Mouse (Mus musculus) heart, embryonic 11.5 days (tissue): ENCODE data around the gene Rgp1. TPM values are rescaled to one million over a fixed set of nuclear protein-coding genes. Genes with fewer than 3 reads are reported as not detected.
"Not testable (repeated sequence)": the region's sequence is repeated elsewhere in the genome, so short reads cannot be mapped to it uniquely, and the experiment has no call there.

Experiments
- ATAC-seq: fragments of 200-750 bp; cut with Nextera tagmentation; replicated peaks from 2 replicates; pipeline ENCODE4 v1.8.0; 2017; ENCODE audit warnings: moderate library complexity; ENCODE audit not compliant: insufficient number of reproducible peaks, low FRiP score, low TSS enrichment
- H3K27ac ChIP-seq: fragments of 300-500 bp; sonication (generic); 2 replicates; pipeline ENCODE4 v1.5.1; 2014; ENCODE audit warnings: mild to moderate bottlenecking, low read depth, low read length
- H3K27me3 ChIP-seq: fragments of 300-500 bp; sonication (generic); 2 replicates; pipeline ENCODE4 v1.6.1; 2014; ENCODE audit warnings: mild to moderate bottlenecking, low read length, mixed read lengths; ENCODE audit not compliant: control insufficient read depth, insufficient read depth
- H3K36me3 ChIP-seq: fragments of 300-500 bp; sonication (generic); 2 replicates; pipeline ENCODE4 v1.6.1; 2014; ENCODE audit warnings: mild to moderate bottlenecking, low read length, moderate library complexity, mixed read lengths; ENCODE audit not compliant: control insufficient read depth, insufficient read depth
- H3K4me1 ChIP-seq: fragments of 300-500 bp; sonication (generic); 2 replicates; pipeline ENCODE4 v1.6.1; 2014; ENCODE audit warnings: low read length; ENCODE audit not compliant: control insufficient read depth, insufficient read depth
- H3K4me2 ChIP-seq: fragments of 300-500 bp; sonication (generic); 2 replicates; pipeline ENCODE4 v1.6.1; 2014; ENCODE audit warnings: mild to moderate bottlenecking, moderate library complexity
- H3K4me3 ChIP-seq: fragments of 300-500 bp; sonication (generic); 2 replicates; pipeline ENCODE4 v1.5.1; 2014; ENCODE audit warnings: low read depth, low read length
- H3K9ac ChIP-seq: fragments of 300-500 bp; sonication (generic); 2 replicates; pipeline ENCODE4 v1.6.1; 2014; ENCODE audit warnings: mild to moderate bottlenecking, low read depth, low read length, moderate library complexity
- H3K9me3 ChIP-seq: fragments of 300-500 bp; sonication (generic); replicated peaks from 2 replicates; pipeline ENCODE4 v1.6.1; 2016; ENCODE audit warnings: low read length; ENCODE audit not compliant: control insufficient read depth
- WGBS: fragments of 180-500 bp; shearing (Covaris S2); extraction: QIAGEN DNeasy Blood & Tissue Kit; methylation state at CpG from one replicate; pipeline ENCODE4 v1.1.7; 2014; ENCODE audit not compliant: insufficient replicate concordance; 5-methylcytosine and 5-hydroxymethylcytosine counted together
- polyA plus RNA-seq: library from polyadenylated mRNA; unstranded; fragments of >200 nt; fragmentation: Nextera tagmentation; extraction: Ambion mirVana; gene quantifications from 2 replicates; pipeline ENCODE4 v1.2.1, GENCODE M21; 2014

Rgp1 gene
- polyA plus RNA-seq, 1 experiment from 2014 or later: 32.5 TPM

GRCm38 (mm10) chr4:43593453-43593852 is 14.9 kb downstream of the Rgp1 start:
- Histone ChIP-seq H3K9me3 (no peaks in the 10 kb centered on the region), H3K27ac (no peak overlapping the region), H3K36me3 (no peaks in the 10 kb centered on the region), H3K27me3 (no peaks in the 10 kb centered on the region), H3K9ac (no peak overlapping the region), H3K4me1 (no peaks in the 10 kb centered on the region), H3K4me3 (no peak overlapping the region), H3K4me2 (no peak overlapping the region)
- 59% methylated on average over 3 of the region's 3 CpGs for WGBS
- no peak for ATAC-seq

- H3K4me2 ChIP-seq, H3K9ac ChIP-seq, H3K4me3 ChIP-seq, H3K27ac ChIP-seq, H3K27me3 ChIP-seq, H3K36me3 ChIP-seq, H3K9me3 ChIP-seq, ATAC-seq, H3K4me1 ChIP-seq: not testable (repeated sequence)
- 71% methylated on average over 2 of the region's 2 CpGs for WGBS
These were observed 18.1 kb downstream of the Rgp1 start for GRCm38 (mm10) chr4:43596597-43596996.

GRCm38 (mm10) chr4:43598200-43598599 is 19.7 kb downstream of the Rgp1 start:
- H3K27me3 ChIP-seq: no peaks in the 10 kb centered on the region

GRCm38 (mm10) chr4:43598650-43599380 is 20.3 kb downstream of the Rgp1 start:
- Histone ChIP-seq H3K36me3 (no peaks in the 10 kb centered on the region), H3K9me3 (no peaks in the 10 kb centered on the region), H3K4me1 (no peaks in the 10 kb centered on the region), H3K9ac (no peak overlapping the region), H3K4me3 (no peak overlapping the region), H3K27ac (no peak overlapping the region), H3K27me3 (no peaks in the 10 kb centered on the region), H3K4me2 (no peak overlapping the region)
- WGBS: 78% methylated on average over 7 of the region's 7 CpGs
- no peak for ATAC-seq

More at GRCm38 (mm10) chr4:43598200-43598599, 19.7 kb downstream of the Rgp1 start:
- no peaks in the 10 kb centered on the region for H3K36me3 ChIP-seq
- H3K4me2 ChIP-seq: no peak overlapping the region
- no peaks in the 10 kb centered on the region for H3K4me1 ChIP-seq
- no peak overlapping the region for H3K9ac ChIP-seq
- H3K9me3 ChIP-seq: no peaks in the 10 kb centered on the region
- WGBS: 72% methylated on average over 4 of the region's 4 CpGs
- no peak overlapping the region for H3K4me3 ChIP-seq
- no peak for ATAC-seq
- H3K27ac ChIP-seq: no peak overlapping the region

GRCm38 (mm10) chr4:43600195-43600934 is 21.9 kb downstream of the Rgp1 start:
- Histone ChIP-seq H3K4me2 (no peak overlapping the region), H3K27ac (no peak overlapping the region), H3K9ac (no peak overlapping the region), H3K36me3 (no peaks in the 10 kb centered on the region), H3K4me1 (peaks cover 9% of the 10 kb centered on the region; the same call in 1 of the 2 replicates), H3K27me3 (no peaks in the 10 kb centered on the region), H3K4me3 (no peak overlapping the region), H3K9me3 (no peaks in the 10 kb centered on the region)
- 73% methylated on average over 9 of the region's 9 CpGs for WGBS
- ATAC-seq: no peak

- no peak for ATAC-seq
These were observed 25.6 kb downstream of the Rgp1 start for GRCm38 (mm10) chr4:43604099-43604498.

GRCm38 (mm10) chr4:43604751-43605685 is 26.5 kb downstream of the Rgp1 start:
- Histone ChIP-seq H3K9ac (no peak overlapping the region), H3K4me1 (peaks cover 9% of the 10 kb centered on the region; the same call in 1 of the 2 replicates), H3K9me3 (no peaks in the 10 kb centered on the region), H3K27ac (no peak overlapping the region), H3K27me3 (no peaks in the 10 kb centered on the region), H3K4me3 (no peak overlapping the region), H3K4me2 (no peak overlapping the region), H3K36me3 (no peaks in the 10 kb centered on the region)
- no peak for ATAC-seq
- 41% methylated on average over 9 of the region's 9 CpGs for whole genome bisulfite sequencing

More at GRCm38 (mm10) chr4:43604099-43604498, 25.6 kb downstream of the Rgp1 start:
- H3K4me1 ChIP-seq: peaks cover 9% of the 10 kb centered on the region; the same call in 1 of the 2 replicates
- H3K4me3 ChIP-seq: no peak overlapping the region
- no peak overlapping the region for H3K4me2 ChIP-seq
- WGBS: 73% methylated on average over 3 of the region's 3 CpGs
- no peak overlapping the region for H3K27ac ChIP-seq
- no peaks in the 10 kb centered on the region for H3K36me3 ChIP-seq
- H3K9me3 ChIP-seq: no peaks in the 10 kb centered on the region
- no peak overlapping the region for H3K9ac ChIP-seq
- no peaks in the 10 kb centered on the region for H3K27me3 ChIP-seq

- no peak for ATAC-seq
- H3K4me3 ChIP-seq: no peak overlapping the region
- no peak overlapping the region for H3K27ac ChIP-seq
- H3K4me2 ChIP-seq: no peak overlapping the region
- no peak overlapping the region for H3K9ac ChIP-seq
- H3K36me3 ChIP-seq: no peaks in the 10 kb centered on the region
- WGBS: 57% methylated on average over 10 of the region's 10 CpGs
- H3K4me1 ChIP-seq: no peaks in the 10 kb centered on the region
- no peaks in the 10 kb centered on the region for H3K9me3 ChIP-seq
- H3K27me3 ChIP-seq: no peaks in the 10 kb centered on the region
These were observed 34.0 kb downstream of the Rgp1 start for GRCm38 (mm10) chr4:43612534-43612933.
